Mouse (Mus musculus) forebrain, embryonic 16.5 days (tissue): ENCODE results near the gene Col18a1. TPM values are rescaled to one million over a fixed set of nuclear protein-coding genes. Genes with fewer than 3 reads are reported as not detected.

Source experiments
- ATAC-seq: fragments of 200-750 bp; cut with Nextera tagmentation; 2 replicates; pipeline ENCODE4 v1.8.0; 2017; ENCODE audit warnings: mild to moderate bottlenecking, moderate library complexity
- H3K27ac ChIP-seq: fragments of 300-500 bp; sonication (generic); 2 replicates; pipeline ENCODE4 v1.5.1; 2014; ENCODE audit warnings: low read length, control low read depth
- H3K27me3 ChIP-seq: fragments of 300-500 bp; sonication (generic); replicated peaks from 2 replicates; pipeline ENCODE4 v1.6.1; 2014; ENCODE audit warnings: low read length; ENCODE audit not compliant: control insufficient read depth, insufficient read depth
- H3K36me3 ChIP-seq: fragments of 300-500 bp; sonication (generic); 2 replicates; pipeline ENCODE4 v1.6.1; 2014; ENCODE audit not compliant: control insufficient read depth, insufficient read depth
- H3K4me1 ChIP-seq: fragments of 300-500 bp; sonication (generic); replicated peaks from 2 replicates; pipeline ENCODE4 v1.6.1; 2014; ENCODE audit warnings: low read length; ENCODE audit not compliant: control insufficient read depth, insufficient read depth
- H3K4me2 ChIP-seq: fragments of 300-500 bp; sonication (generic); 2 replicates; pipeline ENCODE4 v1.6.1; 2014; ENCODE audit warnings: mild to moderate bottlenecking, low read length, control low read depth
- H3K4me3 ChIP-seq: fragments of 300-500 bp; sonication (generic); replicated peaks from 2 replicates; pipeline ENCODE4 v1.5.1; 2014; ENCODE audit warnings: mild to moderate bottlenecking, low read length, control low read depth
- H3K9ac ChIP-seq: fragments of 300-500 bp; sonication (generic); replicated peaks from 2 replicates; pipeline ENCODE4 v1.6.1; 2014; ENCODE audit warnings: low read depth, low read length, control low read depth
- H3K9me3 ChIP-seq: fragments of 300-500 bp; sonication (generic); 2 replicates; pipeline ENCODE4 v1.6.1; 2016; ENCODE audit warnings: low read length; ENCODE audit not compliant: control insufficient read depth
- WGBS: fragments of 180-500 bp; shearing (Covaris S2); extraction: QIAGEN DNeasy Blood & Tissue Kit; methylation state at CpG from one replicate; pipeline ENCODE4 v1.1.7; 2014; 5-methylcytosine and 5-hydroxymethylcytosine counted together
- polyA plus RNA-seq: library from polyadenylated mRNA; unstranded; fragments of >200 nt; fragmentation: Nextera tagmentation; extraction: Ambion mirVana; gene quantifications from 2 replicates; pipeline ENCODE4 v1.2.1, GENCODE M21; 2015

Gene Col18a1
- polyA plus RNA-seq, 1 experiment from 2014 or later: 21.7 TPM

GRCm38 (mm10) chr10:77033323-77034025 lies 132.9 kb downstream of the Col18a1 start:
- WGBS: 0% methylated on average over 30 of the region's 30 CpGs
- ATAC-seq: peak; percentile 77

GRCm38 (mm10) chr10:77032591-77033322 lies 133.6 kb downstream of the Col18a1 start:
- WGBS: under 1% methylated on average over 49 of the region's 49 CpGs
- peak overlapping the region; percentile 78 for H3K4me3 ChIP-seq

More at GRCm38 (mm10) chr10:77033323-77034025, 132.9 kb downstream of the Col18a1 start:
- peak overlapping the region; percentile 76 for H3K9ac ChIP-seq
- peak overlapping the region; percentile 78 for H3K4me3 ChIP-seq
- H3K27me3 ChIP-seq: no peaks in the 10 kb centered on the region
- peaks cover 15% of the 10 kb centered on the region for H3K4me1 ChIP-seq
- no peaks in the 10 kb centered on the region for H3K9me3 ChIP-seq
- peak overlapping the region; percentile 72 for H3K27ac ChIP-seq
- H3K36me3 ChIP-seq: no peaks in the 10 kb centered on the region
- H3K4me2 ChIP-seq: peak overlapping the region; percentile 78

GRCm38 (mm10) chr10:77031768-77032375 lies 134.5 kb downstream of the Col18a1 start, which contains the start of gene Slc19a1:
TSS of gene Slc19a1 (plus strand) at chr10:77032241.
- Histone ChIP-seq H3K9me3 (no peaks in the 10 kb centered on the region), H3K9ac (peak within 1 kb of the TSS; percentile 76), H3K27me3 (no peaks in the 10 kb centered on the region), H3K4me2 (peak within 1 kb of the TSS; percentile 78), H3K4me1 (peaks cover 15% of the 10 kb centered on the region), H3K36me3 (no peaks in the 10 kb centered on the region), H3K4me3 (peak within 1 kb of the TSS; percentile 78), H3K27ac (peak within 1 kb of the TSS; percentile 35; the same call in 1 of the 2 replicates)
- WGBS: 44% methylated on average over 13 of the region's 13 CpGs
- no peak for ATAC-seq

More at GRCm38 (mm10) chr10:77032591-77033322, 133.6 kb downstream of the Col18a1 start:
- Histone ChIP-seq H3K9me3 (no peaks in the 10 kb centered on the region), H3K4me1 (peaks cover 15% of the 10 kb centered on the region), H3K36me3 (no peaks in the 10 kb centered on the region), H3K27me3 (no peaks in the 10 kb centered on the region), H3K9ac (peak overlapping the region; percentile 76), H3K27ac (peak overlapping the region; percentile 72), H3K4me2 (peak overlapping the region; percentile 78)
- peak; percentile 96 for ATAC-seq

GRCm38 (mm10) chr10:77030666-77031065 lies 135.7 kb downstream of the Col18a1 start:
- 89% methylated on average over 5 of the region's 5 CpGs for WGBS
- no peaks in the 10 kb centered on the region for H3K9me3 ChIP-seq
- no peak for ATAC-seq

GRCm38 (mm10) chr10:77029761-77030160 lies 136.6 kb downstream of the Col18a1 start:
- Histone ChIP-seq H3K27ac (no peak overlapping the region), H3K9ac (no peak overlapping the region), H3K9me3 (no peaks in the 10 kb centered on the region), H3K4me2 (no peak overlapping the region), H3K4me1 (peaks cover 12% of the 10 kb centered on the region), H3K36me3 (no peaks in the 10 kb centered on the region), H3K4me3 (no peak overlapping the region), H3K27me3 (no peaks in the 10 kb centered on the region)
- ATAC-seq: no peak
- WGBS: 91% methylated on average over 4 of the region's 4 CpGs

More at GRCm38 (mm10) chr10:77030666-77031065, 135.7 kb downstream of the Col18a1 start:
- Histone ChIP-seq H3K4me1 (peaks cover 15% of the 10 kb centered on the region), H3K4me2 (no peak overlapping the region), H3K9ac (no peak overlapping the region), H3K27me3 (no peaks in the 10 kb centered on the region), H3K36me3 (no peaks in the 10 kb centered on the region), H3K4me3 (no peak overlapping the region), H3K27ac (no peak overlapping the region)

GRCm38 (mm10) chr10:77028782-77029296 lies 137.5 kb downstream of the Col18a1 start:
- no peak for ATAC-seq
- WGBS: 73% methylated on average over 6 of the region's 6 CpGs
- Histone ChIP-seq H3K27ac (no peak overlapping the region), H3K4me1 (peaks cover 3% of the 10 kb centered on the region), H3K4me3 (no peak overlapping the region), H3K4me2 (no peak overlapping the region), H3K36me3 (no peaks in the 10 kb centered on the region), H3K27me3 (no peaks in the 10 kb centered on the region), H3K9ac (no peak overlapping the region), H3K9me3 (no peaks in the 10 kb centered on the region)

- Histone ChIP-seq H3K36me3 (no peaks in the 10 kb centered on the region), H3K4me3 (no peak overlapping the region), H3K9ac (no peak overlapping the region), H3K9me3 (no peaks in the 10 kb centered on the region), H3K4me2 (no peak overlapping the region), H3K27me3 (no peaks in the 10 kb centered on the region), H3K27ac (no peak overlapping the region), H3K4me1 (no peaks in the 10 kb centered on the region)
- 90% methylated on average over 3 of the region's 3 CpGs for WGBS
- ATAC-seq: no peak
Observed at GRCm38 (mm10) chr10:77026944-77027343, 139.4 kb downstream of the Col18a1 start.

GRCm38 (mm10) chr10:77024231-77024630 lies 142.1 kb downstream of the Col18a1 start:
- H3K36me3 ChIP-seq: no peaks in the 10 kb centered on the region
- H3K9me3 ChIP-seq: no peaks in the 10 kb centered on the region
- no peak overlapping the region for H3K4me3 ChIP-seq
- no peak for ATAC-seq
- no peak overlapping the region for H3K4me2 ChIP-seq
- H3K9ac ChIP-seq: no peak overlapping the region
- WGBS: 86% methylated on average over 5 of the region's 5 CpGs
- H3K27ac ChIP-seq: no peak overlapping the region
- no peaks in the 10 kb centered on the region for H3K27me3 ChIP-seq
- no peaks in the 10 kb centered on the region for H3K4me1 ChIP-seq
